ENCODE assay signal across 8 mouse cellular contexts in the genomic region with DNA sequence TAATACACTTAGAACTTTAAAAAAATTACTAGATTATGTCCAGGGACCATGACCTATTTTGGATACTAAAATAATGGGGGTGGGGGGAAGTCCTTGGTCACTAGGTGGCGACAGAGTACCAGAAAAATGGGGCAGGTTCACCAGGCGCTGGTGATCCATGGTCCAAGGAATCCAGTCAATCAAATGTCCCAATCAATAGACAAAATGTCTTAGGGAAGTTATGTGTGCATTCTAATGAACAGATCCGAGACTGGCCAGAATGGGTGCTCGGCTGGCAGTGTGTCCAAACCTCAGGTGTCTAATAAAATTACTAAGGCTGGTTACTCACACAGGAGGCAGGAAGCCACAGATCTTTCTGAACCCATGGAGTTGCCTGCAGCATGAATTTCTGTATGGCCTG. TPM values are rescaled to one million over a fixed set of nuclear protein-coding genes. Genes with fewer than 3 reads are reported as not detected.
A peak's percentile ranks its signal among the peaks of the same experiment; 100 is the strongest.
DNase-seq lines count a peak whose midpoint lies in the region; ATAC-seq and TF ChIP-seq lines count a peak whose summit lies in the region.

No protein-coding gene starts in this region.

- peak; percentile 86 for TF ChIP-seq CTCF in layer of hippocampus, adult 2 months (conservative IDR thresholded peaks at IDR 0.05)
- TF ChIP-seq CTCF in E14TG2a.4 (conservative IDR thresholded peaks at IDR 0.05; ENCODE audit: low read length), result peak; percentile 62
- TF ChIP-seq CTCF in forebrain, postnatal 0 days (IDR thresholded peaks at IDR 0.05; ENCODE audit: low read depth), result peak; percentile 64
- peak; percentile 74 for TF ChIP-seq CTCF in midbrain, postnatal 0 days (IDR thresholded peaks at IDR 0.05)

- DNase-seq in layer of hippocampus, adult 2 months (ENCODE audit: low spot score in 2 of 2), result peak; percentile 15 to 27
- DNase-seq in layer of hippocampus, postnatal 14 days (ENCODE audit: low spot score in 2 of 2), result no peak
- DNase-seq in adrenal gland, postnatal 10 days, result peak; percentile 78
- peak; percentile 40 for DNase-seq in forebrain, postnatal 0 days
- peak; percentile 67 to 75 for DNase-seq in kidney, postnatal 25 days
- peak; percentile 40 for DNase-seq in midbrain, postnatal 0 days (ENCODE audit: low spot score)

- 0 out of 2 replicates have a peak, but pooled peaks have one; percentile 47 for ATAC-seq in forebrain, postnatal 0 days
- no peak for ATAC-seq in midbrain, postnatal 0 days (ENCODE audit: low FRiP score)
- no peak for ATAC-seq in erythroid progenitor cell, adult 5-6 weeks (replicated peaks; ENCODE audit: low FRiP score, poor library complexity, severe bottlenecking)

- no peaks in the 10 kb centered on the region for H3K36me3 ChIP-seq in E14TG2a.4 (ENCODE audit: insufficient read depth, low read length)
- no peaks in the 10 kb centered on the region for H3K36me3 ChIP-seq in forebrain, postnatal 0 days (ENCODE audit: insufficient read depth)
- H3K36me3 ChIP-seq in midbrain, postnatal 0 days (ENCODE audit: insufficient read depth, low read length), result no peaks in the 10 kb centered on the region

- no peak overlapping the region for H3K9ac ChIP-seq in forebrain, postnatal 0 days
- no peak overlapping the region for H3K9ac ChIP-seq in midbrain, postnatal 0 days (replicated peaks; ENCODE audit: low read length, poor library complexity, severe bottlenecking)

- no peak overlapping the region for H3K27ac ChIP-seq in layer of hippocampus, adult 2 months
- no peak overlapping the region for H3K27ac ChIP-seq in forebrain, postnatal 0 days (ENCODE audit: low read depth, low read length)
- H3K27ac ChIP-seq in midbrain, postnatal 0 days (ENCODE audit: low read depth, low read length), result no peak overlapping the region

- peaks cover 12% of the 10 kb centered on the region for H3K27me3 ChIP-seq in E14TG2a.4 (ENCODE audit: insufficient read depth, low read length)
- no peaks in the 10 kb centered on the region for H3K27me3 ChIP-seq in forebrain, postnatal 0 days (ENCODE audit: insufficient read depth, low read length)
- H3K27me3 ChIP-seq in midbrain, postnatal 0 days (ENCODE audit: insufficient read depth, low read length), result no peaks in the 10 kb centered on the region

- 11% methylated on average over 4 of the region's 4 CpGs for WGBS in forebrain, postnatal 0 days
- 16% methylated on average over 4 of the region's 4 CpGs for WGBS in midbrain, postnatal 0 days

- H3K4me1 ChIP-seq in E14TG2a.4 (replicated peaks; ENCODE audit: low read depth, low read length), result peaks cover 13% of the 10 kb centered on the region; the same call in 1 of the 2 replicates
- no peaks in the 10 kb centered on the region for H3K4me1 ChIP-seq in forebrain, postnatal 0 days (ENCODE audit: insufficient read depth)
- no peaks in the 10 kb centered on the region for H3K4me1 ChIP-seq in midbrain, postnatal 0 days (ENCODE audit: insufficient read depth, low read length)

- H3K9me3 ChIP-seq in E14TG2a.4 (ENCODE audit: low read length), result no peaks in the 10 kb centered on the region
- no peaks in the 10 kb centered on the region for H3K9me3 ChIP-seq in forebrain, postnatal 0 days (ENCODE audit: low read length)
- H3K9me3 ChIP-seq in midbrain, postnatal 0 days (ENCODE audit: low read length), result no peaks in the 10 kb centered on the region

- no peak overlapping the region for H3K4me3 ChIP-seq in layer of hippocampus, adult 2 months
- no peak overlapping the region for H3K4me3 ChIP-seq in E14TG2a.4 (replicated peaks; ENCODE audit: low read length)
- H3K4me3 ChIP-seq in forebrain, postnatal 0 days (ENCODE audit: low read depth, low read length), result no peak overlapping the region
- no peak overlapping the region for H3K4me3 ChIP-seq in midbrain, postnatal 0 days (ENCODE audit: low read depth, low read length)

- H3K4me2 ChIP-seq in forebrain, postnatal 0 days (ENCODE audit: low read depth), result no peak overlapping the region
- no peak overlapping the region for H3K4me2 ChIP-seq in midbrain, postnatal 0 days (ENCODE audit: low read depth, low read length, poor library complexity, severe bottlenecking)

RNA-seq across cellular contexts. Expression of gene Wdr63, which starts 49.7 kb away (rescaled TPM):
- under 1 TPM; 0.74 to 0.82 TPM for total RNA-seq in layer of hippocampus, adult 2 months (2021)
- total RNA-seq in layer of hippocampus, postnatal 14 days (2021), result 1 to 10 TPM; 1.0 to 3.0 TPM
- under 1 TPM; 0.15 to 0.39 TPM for total RNA-seq in adrenal gland, postnatal 10 days (2021)
- 0.69 and 2.1 TPM in 2 replicates for total RNA-seq in forebrain, postnatal 0 days (2014; rRNA removed)
- polyA plus RNA-seq in forebrain, postnatal 0 days (2015; fragmentation: Nextera tagmentation; extraction: Ambion mirVana), result 1.2 and 1.7 TPM in 2 replicates
- total RNA-seq in midbrain, postnatal 0 days (2014; rRNA removed), result 0.80 and 1.3 TPM in 2 replicates
- 1.0 and 1.1 TPM in 2 replicates for polyA plus RNA-seq in midbrain, postnatal 0 days (2015; fragmentation: Nextera tagmentation; extraction: Ambion mirVana)
- not detected in 2 replicates for total RNA-seq in erythroid progenitor cell, adult 5-6 weeks (2015; ENCODE audit: low replicate concordance)
- total RNA-seq in erythroid progenitor cell, adult 5-6 weeks (2017; ENCODE audit: low replicate concordance), result not detected in 2 replicates

RNA-seq across cellular contexts. Expression of gene Mcoln3, which starts 59.0 kb away (rescaled TPM):
- not detected for total RNA-seq in layer of hippocampus, adult 2 months (2021)
- under 1 TPM in 1 of 2 experiments, not detected in 1; 0.16 TPM for total RNA-seq in layer of hippocampus, postnatal 14 days (2021)
- under 1 TPM; 0.55 to 0.90 TPM for total RNA-seq in adrenal gland, postnatal 10 days (2021)
- total RNA-seq in forebrain, postnatal 0 days (2014; rRNA removed), result 0.62 and 2.5 TPM in 2 replicates
- 0.20 and 0.30 TPM in 2 replicates for polyA plus RNA-seq in forebrain, postnatal 0 days (2015; fragmentation: Nextera tagmentation; extraction: Ambion mirVana)
- 0.09 and 0.38 TPM in 2 replicates for total RNA-seq in midbrain, postnatal 0 days (2014; rRNA removed)
- polyA plus RNA-seq in midbrain, postnatal 0 days (2015; fragmentation: Nextera tagmentation; extraction: Ambion mirVana), result 0.29 and 0.38 TPM in 2 replicates
- total RNA-seq in erythroid progenitor cell, adult 5-6 weeks (2015; ENCODE audit: low replicate concordance), result not detected in 2 replicates
- not detected in 2 replicates for total RNA-seq in erythroid progenitor cell, adult 5-6 weeks (2017; ENCODE audit: low replicate concordance)

Comparison
In these comparisons a context has a peak if more than half of its experiments do, and no peak if none do; other contexts are left out.
1. DNase-seq: peak in layer of hippocampus, adult 2 months (2 of 2), adrenal gland, postnatal 10 days (single experiment), forebrain, postnatal 0 days (single experiment), kidney, postnatal 25 days (2 of 2) and midbrain, postnatal 0 days (single experiment); none in layer of hippocampus, postnatal 14 days (0 of 2).
2. Peak in every context shown above with its lines, with median percentiles within 50 percentile points of each other: CTCF ChIP-seq.